Comparison of ENCODE assay signal across 8 mouse cellular contexts in genomic region chr10:80322811-80323211, GRCm38 (mm10). TPM values are rescaled to one million over a fixed set of nuclear protein-coding genes. Genes with fewer than 3 reads are reported as not detected.
DNase-seq lines count a peak whose midpoint lies in the region; ATAC-seq lines count a peak whose summit lies in the region.

No protein-coding gene starts in this region.

- peak overlapping the region; percentile 72 for H3K9ac ChIP-seq in heart, embryonic 12.5 days
- peak overlapping the region; percentile 52; the same call in 1 of the 2 replicates for H3K9ac ChIP-seq in midbrain, embryonic 15.5 days

- peaks cover 31% of the 10 kb centered on the region for H3K27me3 ChIP-seq in heart, embryonic 12.5 days (replicated peaks)
- H3K27me3 ChIP-seq in midbrain, embryonic 15.5 days (replicated peaks), result 0 out of 2 replicates have a peak, but pooled peaks cover 2% of the 10 kb centered on the region

- H3K4me3 ChIP-seq in heart, embryonic 12.5 days, result peak overlapping the region; percentile 65
- peak overlapping the region; percentile 48 for H3K4me3 ChIP-seq in midbrain, embryonic 15.5 days

- DNase-seq in kidney, adult 18-20 months, result peak; percentile 54
- no peak for DNase-seq in kidney, adult 8-10 months
- DNase-seq in adrenal gland, postnatal 36 days, result peak; percentile 56 to 63
- peak; percentile 51 to 67 for DNase-seq in kidney, postnatal 4 days
- DNase-seq in ovary, adult 18-20 months (ENCODE audit: low spot score), result no peak
- DNase-seq in left cerebral cortex, adult 11 months (ENCODE audit: low spot score), result no peak

- WGBS in heart, embryonic 12.5 days, result 5% methylated on average over 28 of the region's 28 CpGs
- WGBS in midbrain, embryonic 15.5 days, result 2% methylated on average over 28 of the region's 28 CpGs

- H3K9me3 ChIP-seq in heart, embryonic 12.5 days (replicated peaks), result no peaks in the 10 kb centered on the region
- H3K9me3 ChIP-seq in midbrain, embryonic 15.5 days, result no peaks in the 10 kb centered on the region

- no peak overlapping the region for H3K27ac ChIP-seq in heart, embryonic 12.5 days (ENCODE audit: poor library complexity, severe bottlenecking)
- no peak overlapping the region for H3K27ac ChIP-seq in midbrain, embryonic 15.5 days

- H3K4me2 ChIP-seq in heart, embryonic 12.5 days, result peak overlapping the region; percentile 96
- peak overlapping the region; percentile 89 for H3K4me2 ChIP-seq in midbrain, embryonic 15.5 days

- peaks cover 26% of the 10 kb centered on the region for H3K4me1 ChIP-seq in heart, embryonic 12.5 days (replicated peaks)
- peaks cover 31% of the 10 kb centered on the region for H3K4me1 ChIP-seq in midbrain, embryonic 15.5 days

- H3K36me3 ChIP-seq in heart, embryonic 12.5 days, result peaks cover 11% of the 10 kb centered on the region
- H3K36me3 ChIP-seq in midbrain, embryonic 15.5 days (replicated peaks), result peaks cover 8% of the 10 kb centered on the region; the same call in 1 of the 2 replicates

- 0 out of 2 replicates have a peak, but pooled peaks have one; percentile 9 for ATAC-seq in heart, embryonic 12.5 days (ENCODE audit: insufficient number of reproducible peaks, low FRiP score)
- ATAC-seq in midbrain, embryonic 15.5 days (replicated peaks), result peak; percentile 1; the same call in 1 of the 2 replicates

RNA-seq across cellular contexts. Expression of gene 2310011J03Rik, which starts 2.5 kb away (rescaled TPM):
- total RNA-seq in adrenal gland, postnatal 36 days (2021), result 10 to 100 TPM; 24.6 to 32.0 TPM
- polyA plus RNA-seq in heart, embryonic 12.5 days (2016; fragmentation: Nextera tagmentation; extraction: Ambion mirVana), result 32.7 and 32.8 TPM in 2 replicates
- polyA plus RNA-seq in midbrain, embryonic 15.5 days (2015; fragmentation: Nextera tagmentation; extraction: Ambion mirVana), result 25.4 and 28.0 TPM in 2 replicates

RNA-seq across cellular contexts. Expression of gene Pcsk4, which starts 6.5 kb away (rescaled TPM):
- total RNA-seq in adrenal gland, postnatal 36 days (2021), result 1 to 10 TPM; 2.2 to 3.3 TPM
- polyA plus RNA-seq in heart, embryonic 12.5 days (2016; fragmentation: Nextera tagmentation; extraction: Ambion mirVana), result 1.0 and 1.5 TPM in 2 replicates
- polyA plus RNA-seq in midbrain, embryonic 15.5 days (2015; fragmentation: Nextera tagmentation; extraction: Ambion mirVana), result 4.4 and 5.8 TPM in 2 replicates

RNA-seq across cellular contexts. Expression of gene Reep6, which starts 6.9 kb away (rescaled TPM):
- total RNA-seq in adrenal gland, postnatal 36 days (2021), result 10 to 100 TPM; 11.0 to 13.7 TPM
- polyA plus RNA-seq in heart, embryonic 12.5 days (2016; fragmentation: Nextera tagmentation; extraction: Ambion mirVana), result 3.1 and 3.7 TPM in 2 replicates
- 5.5 TPM in 2 replicates for polyA plus RNA-seq in midbrain, embryonic 15.5 days (2015; fragmentation: Nextera tagmentation; extraction: Ambion mirVana)

RNA-seq across cellular contexts. Expression of gene Adamtsl5, which starts 25.4 kb away (rescaled TPM):
- 1 to 10 TPM; 7.3 to 7.7 TPM for total RNA-seq in adrenal gland, postnatal 36 days (2021)
- polyA plus RNA-seq in heart, embryonic 12.5 days (2016; fragmentation: Nextera tagmentation; extraction: Ambion mirVana), result 5.3 and 6.7 TPM in 2 replicates
- 0.67 and 0.79 TPM in 2 replicates for polyA plus RNA-seq in midbrain, embryonic 15.5 days (2015; fragmentation: Nextera tagmentation; extraction: Ambion mirVana)

RNA-seq across cellular contexts. Expression of gene Apc2, which starts 27.0 kb away (rescaled TPM):
- 1 to 10 TPM in 1 of 2 experiments, under 1 TPM in 1; 0.70 to 1.5 TPM for total RNA-seq in adrenal gland, postnatal 36 days (2021)
- polyA plus RNA-seq in heart, embryonic 12.5 days (2016; fragmentation: Nextera tagmentation; extraction: Ambion mirVana), result 0.89 and 1.4 TPM in 2 replicates
- polyA plus RNA-seq in midbrain, embryonic 15.5 days (2015; fragmentation: Nextera tagmentation; extraction: Ambion mirVana), result 223 and 247 TPM in 2 replicates

Comparison
In these comparisons a context has a peak if more than half of its experiments do, and no peak if none do; other contexts are left out.
1. DNase-seq: peak in kidney, adult 18-20 months (single experiment), adrenal gland, postnatal 36 days (2 of 2) and kidney, postnatal 4 days (2 of 2); none in kidney, adult 8-10 months (0 of 2), ovary, adult 18-20 months (single experiment) and left cerebral cortex, adult 11 months (single experiment).